Mouse (Mus musculus) 3T3-L1 (cell line): ENCODE measurements at regions not wholly inside any gene's neighbourhood (a gene's known extent, or its start where the extent isn't known, plus 50 kb on each side); places are given as distances from the start of the nearest gene placed in this dataset.

Experiments used
- DNase-seq: peaks from one replicate; pipeline ENCODE4 v3.0.0-alpha.2; 2015; ENCODE audit warnings: low read depth, low spot score

- peak; percentile 24 for DNase-seq
These were observed 52.7 kb upstream of the Btbd35f27 start for GRCm38 (mm10) chrX:4899187-4899586.
